Mouse (Mus musculus): ENCODE data around the gene Armc3.
"Not testable (repeated sequence)": the region's sequence is repeated elsewhere in the genome, so short reads cannot be mapped to it uniquely, and the experiment has no call there.

Gene Armc3

DNA sequence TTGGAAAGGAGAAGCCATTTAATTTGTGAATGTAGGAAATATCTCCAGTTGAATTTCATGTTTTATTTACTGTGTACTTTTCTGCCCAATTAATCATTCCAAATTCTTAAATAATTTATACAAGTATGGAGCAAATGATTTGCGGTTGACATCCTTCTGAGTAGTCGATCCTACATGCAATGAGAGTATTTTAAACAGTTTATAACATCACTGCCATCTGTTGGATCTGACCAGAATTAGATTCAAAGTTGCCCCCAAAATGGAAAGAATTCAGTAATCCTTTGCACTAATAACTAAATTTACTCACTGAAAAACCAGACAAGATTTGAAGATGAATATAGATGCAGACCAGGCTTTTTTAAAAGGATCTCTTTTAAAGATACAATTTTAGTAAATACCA is 75.5 kb downstream of the Armc3 start:
- in situ Hi-C loops (cut with MboI, MseI) = loop anchor here (5.0 kb wide), 1 partner anchor 98 kb away; the partner anchor contains the start of gene Msrb2

DNA sequence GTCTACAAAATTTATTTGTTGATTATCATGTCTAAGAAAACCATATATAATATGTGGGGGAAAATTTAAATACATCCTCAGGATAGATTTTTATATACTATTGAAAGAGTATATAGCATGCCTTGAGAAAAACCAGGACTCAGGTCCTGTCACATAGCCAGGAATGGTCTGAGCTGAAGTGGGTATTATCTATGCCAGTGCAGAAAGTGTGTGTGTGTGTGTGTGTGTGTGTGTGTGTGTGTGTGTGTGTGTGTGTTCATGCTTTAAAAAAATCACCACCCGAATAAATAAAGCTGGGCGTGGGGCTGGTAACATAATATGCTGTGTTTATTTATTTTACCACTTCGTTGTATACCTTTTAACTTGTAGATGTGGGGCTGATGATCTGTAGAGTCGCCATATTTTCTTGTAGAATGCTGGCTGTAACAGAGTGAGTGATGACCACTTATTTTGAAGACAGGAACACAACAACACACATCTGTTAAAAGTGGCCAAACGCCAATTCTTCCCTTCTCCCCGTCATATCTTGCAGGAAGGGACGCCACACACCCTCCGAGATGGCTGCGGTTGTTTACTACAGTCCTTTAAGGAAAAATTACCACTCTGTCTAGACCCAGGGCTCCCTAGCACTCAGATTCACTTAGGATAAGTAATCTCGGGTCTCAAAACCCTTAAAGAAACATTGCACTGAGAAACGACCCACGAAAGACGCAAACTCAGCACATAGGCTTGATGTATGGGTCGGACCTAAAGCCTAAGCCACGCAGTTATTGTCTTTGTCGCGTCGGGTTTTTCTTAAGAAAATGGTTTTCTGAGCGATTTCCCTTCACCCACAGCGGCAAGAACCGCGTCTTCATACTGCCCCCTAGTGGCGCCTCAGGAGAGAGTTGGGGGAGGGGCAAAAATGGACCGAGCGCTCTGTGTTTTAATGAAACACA is 76.8 kb downstream of the Armc3 start:
- in situ Hi-C loops (cut with MboI, MseI) = no loop called here

DNA sequence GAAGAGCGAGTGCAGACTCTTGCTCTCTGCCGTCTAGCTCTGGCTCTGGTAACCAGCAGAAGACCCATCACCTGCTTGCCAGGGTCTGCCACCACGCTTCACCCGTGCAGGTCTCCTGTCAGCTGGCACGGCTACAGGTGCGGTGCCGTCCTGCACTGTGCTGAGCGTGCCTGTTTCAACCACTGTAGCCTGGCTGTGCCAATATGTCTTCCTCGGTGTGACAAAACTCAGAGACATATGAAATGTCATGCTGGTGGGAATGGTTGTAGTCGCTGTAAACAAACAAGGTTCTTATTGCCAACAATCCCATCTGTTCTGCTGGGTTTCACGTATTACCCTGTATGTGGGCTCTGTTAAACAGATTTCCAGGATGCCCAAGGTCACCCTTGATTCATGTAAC is 81.2 kb downstream of the Armc3 start:
- in situ Hi-C loops (cut with MboI, MseI) = no loop called here

DNA sequence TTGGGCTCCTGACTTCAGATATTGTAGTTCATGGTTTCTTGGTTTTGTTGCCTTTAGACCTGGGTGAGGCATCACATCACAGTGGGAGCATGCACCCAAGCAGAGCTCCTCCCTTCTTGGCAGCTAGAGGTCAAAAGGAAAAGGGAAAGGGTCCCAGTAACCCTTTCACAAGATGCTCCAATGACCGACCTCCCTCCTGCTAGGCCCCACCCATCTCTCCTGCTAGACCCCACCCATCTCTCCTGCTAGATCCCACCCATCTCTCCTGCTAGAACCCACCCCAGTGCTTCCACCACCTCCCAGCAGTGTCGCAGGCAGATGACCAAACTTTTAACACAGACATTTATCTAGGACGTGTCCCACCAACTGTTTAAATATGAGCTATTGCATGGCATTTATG is 93.3 kb downstream of the Armc3 start:
- in situ Hi-C loops (cut with MboI, MseI) = loop anchor here (10.0 kb wide), 1 partner anchor 342 kb away; no protein-coding TSS in a partner anchor

DNA sequence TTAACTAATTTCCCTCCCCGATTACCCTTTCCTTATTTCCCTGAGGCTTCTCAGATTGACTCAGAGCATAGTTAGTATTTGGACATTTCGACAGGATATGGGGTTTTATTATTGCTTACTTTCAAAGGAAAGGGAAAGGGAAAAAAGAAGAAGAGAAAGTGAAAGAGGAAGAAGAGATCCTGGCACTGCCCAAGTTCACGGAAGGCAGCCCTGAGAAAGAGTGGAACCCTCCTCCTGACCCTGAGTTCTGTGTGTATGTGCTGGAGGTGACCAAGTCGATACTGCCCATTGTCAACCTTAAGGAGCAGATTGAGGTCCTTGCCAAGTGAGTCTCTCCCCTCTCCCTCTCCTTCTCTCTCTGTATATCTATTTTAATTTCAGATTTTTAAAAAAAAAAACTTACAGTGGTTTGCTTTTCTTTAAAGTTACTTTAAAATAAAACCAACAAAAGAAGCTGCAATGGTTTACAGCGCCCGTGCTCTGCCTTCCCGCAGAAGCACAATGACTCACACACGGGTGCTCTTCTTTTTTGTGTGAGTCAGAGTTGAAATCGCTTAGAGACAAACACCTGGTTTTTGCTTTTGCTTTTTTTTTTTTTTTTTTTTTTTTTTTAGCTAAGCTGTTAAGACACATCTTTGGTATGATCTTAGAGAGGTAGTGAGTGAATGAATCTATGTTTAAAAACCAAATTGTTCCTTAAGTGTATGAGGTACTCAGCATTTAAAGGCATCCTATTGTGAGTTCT is 101.4 kb downstream of the Armc3 start:
- in situ Hi-C loops (cut with MboI, MseI) = no loop called here

DNA sequence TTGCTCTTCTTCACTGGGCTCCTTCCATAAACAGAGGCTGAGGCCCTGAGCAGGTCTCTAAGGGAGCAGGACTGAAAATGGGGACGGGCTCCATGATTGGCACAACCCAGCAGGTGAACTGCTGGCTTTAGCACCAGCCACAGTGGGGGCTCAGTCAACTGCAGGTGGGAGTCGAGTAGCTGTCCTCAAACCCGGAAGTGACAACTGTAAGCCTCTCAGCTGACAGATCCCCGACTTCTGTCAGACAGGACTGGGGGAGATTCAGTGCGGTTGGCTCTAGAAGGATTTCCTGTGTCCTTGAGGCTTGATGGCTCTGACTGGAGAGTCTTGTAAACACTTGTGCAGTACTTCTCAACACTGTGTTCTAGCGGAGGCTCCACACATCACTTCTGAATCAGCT is 102.1 kb downstream of the Armc3 start:
- in situ Hi-C loops (cut with MboI, MseI) = no loop called here

DNA sequence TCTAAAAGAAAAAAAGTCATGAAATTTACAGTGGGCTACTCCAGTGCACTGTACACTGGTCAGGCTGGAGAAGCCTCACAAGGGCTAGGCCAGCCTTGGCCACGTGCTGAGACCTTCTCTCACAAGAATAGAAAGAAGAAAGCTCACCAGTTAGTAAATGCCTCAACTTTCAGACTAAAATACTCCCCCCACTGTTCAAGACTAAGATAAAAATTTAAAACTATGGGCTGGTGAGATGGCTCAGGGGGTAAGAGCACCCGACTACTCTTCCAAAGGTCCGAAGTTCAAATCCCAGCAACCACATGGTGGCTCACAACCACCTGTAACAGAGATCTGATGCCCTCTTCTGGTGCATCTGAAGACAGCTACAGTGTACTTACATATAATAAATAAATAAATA is 104.0 kb downstream of the Armc3 start:
- in situ Hi-C loops (cut with MboI, MseI) = not testable (repeated sequence)

DNA sequence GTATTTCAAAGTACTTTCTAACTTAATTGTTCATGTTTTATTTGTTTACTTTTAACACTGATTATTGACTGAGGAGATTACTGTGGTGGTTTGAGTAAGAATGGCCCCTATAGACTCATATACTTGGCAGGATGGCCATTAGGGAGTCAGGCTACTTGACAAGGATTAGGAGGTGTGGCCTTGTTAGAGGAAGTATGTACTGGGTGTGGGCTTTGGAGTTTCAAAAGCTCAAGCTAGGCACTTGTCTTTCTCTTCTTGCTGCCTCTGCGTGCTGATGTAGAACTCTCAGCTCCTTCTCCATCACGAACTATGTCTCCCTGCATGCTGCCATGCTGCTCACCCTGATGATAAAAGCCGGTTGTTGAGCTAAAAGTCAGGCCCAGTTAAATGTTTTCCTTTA is 111.4 kb downstream of the Armc3 start:
- in situ Hi-C loops (cut with MboI, MseI) = no loop called here

DNA sequence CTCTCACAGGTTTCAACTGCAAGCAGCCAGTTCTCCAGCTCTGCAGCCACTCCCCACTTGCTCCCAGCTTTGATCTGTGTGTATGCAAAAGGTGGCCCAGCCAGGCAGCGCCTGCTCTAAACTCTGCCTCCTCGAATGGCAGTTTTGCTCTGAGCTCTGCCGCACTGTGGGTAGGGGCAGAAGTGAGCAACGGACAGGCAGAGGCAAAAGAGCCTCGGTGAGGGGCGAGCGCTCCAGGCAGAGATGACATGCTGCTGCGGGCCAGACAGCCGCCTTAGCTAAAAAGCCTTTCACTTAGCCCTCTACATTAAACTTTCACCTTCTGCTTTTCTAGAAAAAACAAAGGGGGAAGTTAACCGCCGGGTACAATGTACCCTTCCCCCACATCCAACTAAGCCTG is 117.0 kb downstream of the Armc3 start:
- in situ Hi-C loops (cut with MboI, MseI) = no loop called here

DNA sequence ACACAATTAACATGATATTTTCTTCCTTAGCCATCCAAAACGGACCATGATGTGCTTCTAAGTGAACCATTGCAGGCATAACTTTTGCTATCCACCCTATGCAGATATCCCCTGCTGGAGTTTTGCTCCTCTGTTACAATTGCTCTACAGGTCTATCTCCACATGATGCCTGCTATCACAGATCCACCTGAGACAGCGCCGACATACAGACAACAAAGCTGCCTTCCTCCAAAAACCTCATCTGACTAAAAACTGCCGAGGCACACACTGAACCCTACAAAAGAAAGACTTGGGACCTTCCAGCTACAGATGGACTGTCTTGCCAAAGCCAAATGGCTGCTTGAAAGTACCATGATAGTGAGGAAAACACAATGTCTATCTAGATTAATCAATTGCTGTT is 117.6 kb downstream of the Armc3 start:
- in situ Hi-C loops (cut with MboI, MseI) = no loop called here

DNA sequence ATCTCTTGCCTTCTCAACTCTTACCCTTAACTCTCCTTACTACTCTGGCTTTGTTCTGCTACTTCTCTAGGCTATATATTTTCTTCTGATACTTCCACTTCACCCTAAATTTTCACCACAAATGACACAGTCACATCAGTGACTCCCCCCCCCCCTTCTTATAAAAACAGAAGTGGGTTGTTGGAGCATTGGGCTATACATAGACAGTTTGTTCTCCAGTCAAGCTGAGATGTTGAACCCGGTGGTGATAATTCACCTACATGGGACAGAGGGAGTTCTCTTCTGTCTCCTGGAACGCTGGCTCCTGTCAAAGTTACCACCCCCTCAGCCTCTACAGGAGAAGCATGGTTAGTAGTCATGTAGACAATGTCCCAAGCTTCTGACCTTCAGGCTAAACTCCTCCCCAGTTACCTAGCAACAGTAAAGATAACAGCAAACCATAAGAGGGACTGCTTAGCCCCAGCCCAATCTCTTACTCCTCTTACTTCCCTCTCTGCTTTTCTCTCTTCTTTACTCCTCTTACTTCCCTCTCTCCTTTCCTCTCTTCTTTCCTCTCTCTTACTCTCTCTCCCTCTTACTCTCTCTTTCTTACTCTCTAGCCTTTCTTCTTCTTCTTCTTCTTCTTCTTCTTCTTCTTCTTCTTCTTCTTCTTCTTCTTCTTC is 118.2 kb downstream of the Armc3 start:
- in situ Hi-C loops (cut with MboI, MseI) = not testable (repeated sequence)

DNA sequence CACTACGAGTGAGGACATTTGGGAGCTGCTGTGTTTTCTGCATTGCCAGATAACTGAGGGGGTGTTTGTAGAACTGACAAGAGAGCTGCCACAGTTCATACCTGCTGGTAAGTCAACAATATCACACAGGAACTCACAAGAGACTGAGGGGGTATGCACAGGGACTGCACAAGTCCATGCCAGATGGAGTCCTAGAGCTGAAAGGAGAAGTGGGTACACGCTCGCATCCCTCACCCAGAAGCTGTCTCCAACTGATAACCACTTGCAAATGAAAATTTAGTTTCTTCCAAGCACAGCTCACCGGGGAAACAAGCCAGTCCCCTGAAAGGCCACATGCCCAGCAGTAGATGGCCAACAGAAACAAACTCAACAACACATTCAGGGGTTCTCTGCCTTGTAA is 119.4 kb downstream of the Armc3 start:
- in situ Hi-C loops (cut with MboI, MseI) = no loop called here

DNA sequence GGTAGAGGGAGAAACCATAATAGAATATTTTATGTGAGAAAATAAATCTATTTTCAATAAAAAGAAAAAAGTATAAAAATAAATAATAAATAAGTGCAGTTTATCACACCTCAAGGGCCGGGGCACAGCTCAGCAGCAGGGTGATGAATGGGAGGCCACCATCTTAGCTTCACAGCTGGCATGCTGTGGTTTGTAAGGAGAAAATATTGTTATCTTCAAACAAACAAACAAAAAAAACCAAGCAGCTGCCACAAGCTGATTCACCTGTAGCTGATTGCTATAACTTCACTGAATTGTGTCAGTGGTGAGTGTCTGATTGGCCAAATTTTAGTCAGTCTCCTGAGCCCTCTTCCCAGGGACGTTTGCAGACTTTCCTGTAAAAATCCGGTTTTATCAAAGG is 120.2 kb downstream of the Armc3 start:
- in situ Hi-C loops (cut with MboI, MseI) = no loop called here

DNA sequence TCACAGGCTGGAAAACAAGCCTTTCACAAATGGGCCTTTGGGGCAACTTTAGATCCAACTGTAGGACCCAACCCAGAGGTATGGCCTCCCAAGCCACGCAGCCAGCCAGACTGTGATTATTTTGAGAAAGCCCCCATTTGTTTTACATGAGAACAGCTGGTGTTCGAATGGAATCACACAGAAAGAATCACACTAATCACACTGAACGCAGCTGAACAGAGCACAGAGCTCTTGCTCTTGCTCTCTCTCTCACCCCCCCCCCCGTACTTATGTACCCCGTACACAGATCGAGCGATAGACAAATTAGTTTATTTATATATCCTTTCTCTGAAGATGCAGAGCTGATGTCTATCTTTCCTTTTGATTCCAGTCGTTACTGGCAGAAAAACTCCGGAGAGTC is 123.3 kb downstream of the Armc3 start:
- in situ Hi-C loops (cut with MboI, MseI) = no loop called here

DNA sequence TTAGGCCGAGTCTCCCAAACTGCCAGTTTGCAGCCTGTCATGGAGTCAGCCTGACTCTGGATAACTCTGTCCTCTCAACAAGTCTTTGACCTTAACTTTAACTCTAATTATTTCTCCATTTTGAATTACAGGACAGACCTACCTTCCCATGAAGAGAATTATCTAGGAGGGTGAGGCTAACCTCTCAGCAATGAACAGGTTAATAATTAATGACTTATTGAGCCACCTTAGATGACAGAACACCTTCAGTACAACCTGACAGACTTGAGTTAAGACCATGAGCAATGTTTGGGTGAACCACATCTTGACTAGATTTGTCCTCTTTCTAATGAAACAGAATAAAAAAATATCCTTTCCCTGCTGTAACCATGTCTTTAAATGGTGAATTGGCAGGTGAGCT is 127.3 kb downstream of the Armc3 start:
- in situ Hi-C loops (cut with MboI, MseI) = no loop called here

DNA sequence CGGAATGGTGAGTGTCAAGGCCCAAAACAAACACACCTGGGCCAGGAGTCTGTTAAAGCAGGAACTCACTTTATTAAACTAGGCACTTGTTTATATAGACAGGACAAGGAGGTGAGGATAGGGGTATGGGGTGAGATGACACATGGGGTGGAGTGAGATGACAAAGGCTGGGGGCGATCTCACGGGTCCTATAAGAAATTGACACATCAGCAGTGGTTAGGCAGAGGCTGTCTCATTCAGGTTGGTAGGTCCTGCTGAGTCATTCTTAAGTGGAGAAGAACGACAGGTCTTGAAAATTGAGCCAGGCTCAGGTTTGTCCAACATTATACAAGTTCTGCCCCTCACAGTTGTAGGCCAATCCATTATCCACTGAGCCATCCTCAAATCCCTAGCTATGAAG is 128.7 kb downstream of the Armc3 start:
- in situ Hi-C loops (cut with MboI, MseI) = no loop called here

DNA sequence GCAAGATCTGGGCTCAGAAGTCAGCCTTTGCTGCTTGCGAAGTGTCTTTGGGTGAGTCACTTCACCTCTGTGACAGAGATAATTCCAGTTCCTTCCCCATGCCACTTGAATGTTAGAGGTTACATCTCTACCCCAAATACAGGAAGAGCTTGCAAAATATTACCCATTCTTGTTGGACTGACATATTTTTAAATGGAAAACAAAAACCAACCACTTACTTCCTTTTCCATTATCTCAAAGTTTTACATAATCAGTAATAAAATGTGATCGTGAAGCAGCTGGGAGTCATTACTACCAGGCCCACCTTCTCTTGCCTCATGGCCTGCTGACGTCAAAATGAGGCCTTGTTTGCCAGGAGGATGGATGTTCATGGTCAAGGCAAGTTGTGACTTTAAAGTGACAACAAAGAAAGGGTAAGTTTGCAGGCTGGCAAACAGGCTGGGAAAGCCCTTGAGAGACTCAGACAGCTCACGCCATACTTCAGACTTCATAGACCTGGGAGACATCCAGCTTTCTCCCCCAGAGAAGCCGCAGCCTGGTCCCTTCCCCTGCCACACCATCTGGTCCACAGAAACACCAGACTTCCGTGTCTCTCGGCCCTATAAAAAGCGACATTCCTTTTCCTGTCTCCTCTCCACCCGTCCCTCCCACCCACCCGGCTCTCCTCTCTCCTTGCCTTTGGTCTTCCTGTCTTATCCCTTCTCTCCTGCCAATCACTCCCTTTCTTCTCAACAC is 145.0 kb downstream of the Armc3 start:
- in situ Hi-C loops (cut with MboI, MseI) = no loop called here

DNA sequence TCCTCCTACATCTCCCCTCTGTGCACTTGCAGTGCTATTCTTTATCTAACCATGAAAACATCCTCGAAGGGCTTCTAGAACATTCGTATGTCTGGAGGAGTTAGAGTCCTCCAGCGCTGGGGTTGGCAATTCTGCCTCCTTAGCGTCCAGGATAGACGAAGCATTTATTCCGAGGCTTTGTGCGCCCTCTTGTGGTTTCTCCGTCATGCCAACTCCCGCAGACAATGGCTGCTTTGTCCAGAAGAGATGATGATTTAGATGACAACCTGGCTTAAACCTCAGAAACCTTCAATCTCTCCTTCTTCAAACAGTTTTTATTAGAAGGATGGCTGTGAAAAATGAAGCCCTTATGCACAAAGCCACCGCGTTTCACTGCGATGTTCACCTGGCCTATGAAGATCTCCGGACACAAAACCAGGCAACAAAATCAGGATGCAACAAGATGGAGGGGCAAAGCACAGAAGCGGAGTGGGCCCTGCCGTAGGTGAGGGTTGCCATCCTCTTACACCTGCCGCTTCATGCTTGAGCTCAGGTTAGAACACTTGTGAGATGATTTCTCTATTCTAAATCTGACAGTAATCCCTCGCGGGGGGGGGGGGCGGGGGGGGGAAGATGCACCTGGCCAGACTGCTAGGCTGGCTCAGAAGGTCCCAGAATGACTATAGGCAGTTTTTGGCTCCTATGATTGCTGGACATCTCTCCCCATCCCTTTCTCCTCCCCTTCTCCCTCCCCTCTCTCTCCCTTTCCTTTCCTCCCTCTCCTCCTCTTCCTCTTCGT is 145.7 kb downstream of the Armc3 start:
- in situ Hi-C loops (cut with MboI, MseI) = no loop called here

DNA sequence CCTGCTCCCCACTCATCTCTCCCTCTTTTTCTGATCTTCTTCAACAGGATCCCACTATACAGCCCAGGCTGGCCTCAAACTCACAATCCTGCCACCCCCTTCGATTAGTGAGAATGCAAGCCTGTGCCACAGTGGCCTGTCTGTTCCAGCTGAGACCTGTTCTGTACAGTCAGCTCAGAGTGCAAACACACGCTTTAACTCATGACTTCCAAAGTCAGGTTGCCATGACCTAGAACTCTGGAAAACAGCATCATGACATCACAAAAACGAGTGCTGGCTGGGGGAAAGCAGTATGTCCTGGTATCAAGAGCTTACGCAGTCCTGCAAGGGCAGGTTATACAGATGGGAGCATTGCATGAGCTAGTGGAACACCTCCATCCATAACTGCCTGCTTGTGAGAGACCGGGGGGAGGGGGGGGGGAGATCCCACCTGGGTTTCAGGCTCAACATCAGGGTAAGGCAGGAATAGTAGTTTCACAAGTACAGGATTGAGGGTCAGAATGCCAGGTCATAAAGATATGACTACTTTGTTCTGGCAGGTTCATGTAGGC is 146.4 kb downstream of the Armc3 start:
- in situ Hi-C loops (cut with MboI, MseI) = no loop called here

DNA sequence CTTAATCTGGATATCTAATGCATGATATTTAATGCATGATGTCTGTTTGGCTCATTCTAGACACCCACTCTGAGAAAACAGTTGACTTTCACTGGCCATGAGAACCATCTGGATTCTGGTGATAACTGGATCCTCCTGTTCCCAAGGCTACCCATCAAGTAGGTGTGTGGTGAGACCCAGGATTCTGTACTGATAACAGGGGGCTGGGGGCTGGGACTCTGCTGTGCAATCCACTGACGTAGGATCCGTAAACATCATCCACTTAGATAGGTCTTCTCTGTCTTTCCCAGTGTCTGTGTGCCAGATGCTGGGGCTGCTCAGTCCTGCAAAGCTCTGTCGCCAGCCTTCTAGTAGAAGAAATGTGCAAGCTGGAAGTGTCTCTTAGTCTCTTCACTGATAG is 149.4 kb downstream of the Armc3 start:
- in situ Hi-C loops (cut with MboI, MseI) = no loop called here

DNA sequence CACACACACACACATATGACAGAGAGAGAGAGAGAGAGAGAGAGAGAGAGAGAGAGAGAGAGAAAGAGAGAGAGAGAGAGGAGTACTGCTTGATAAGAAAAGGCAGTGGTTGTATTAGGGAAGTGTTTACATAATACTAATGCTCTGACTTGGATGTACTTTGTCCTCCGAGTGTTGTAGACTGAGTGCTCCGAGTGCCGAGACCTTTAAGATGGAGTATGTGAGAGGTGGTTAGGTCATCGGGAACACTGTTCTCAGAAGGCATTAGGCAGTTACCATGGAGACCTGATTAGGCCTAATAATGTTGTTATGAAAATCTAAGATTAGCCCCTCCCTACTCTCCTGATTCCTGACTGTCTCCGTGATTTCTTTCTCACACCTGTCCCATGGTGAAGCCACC is 151.1 kb downstream of the Armc3 start:
- in situ Hi-C loops (cut with MboI, MseI) = no loop called here
